Mouse (Mus musculus) hindbrain, embryonic 13.5 days (tissue): ENCODE results near the gene Kansl2. TPM values are rescaled to one million over a fixed set of nuclear protein-coding genes. Genes with fewer than 3 reads are reported as not detected.
"Not testable (repeated sequence)": the region's sequence is repeated elsewhere in the genome, so short reads cannot be mapped to it uniquely, and the experiment has no call there.

ENCODE experiments used
- ATAC-seq: fragments of 200-750 bp; cut with Nextera tagmentation; 2 replicates; pipeline ENCODE4 v1.8.0; 2017; ENCODE audit warnings: moderate TSS enrichment; ENCODE audit not compliant: low FRiP score
- H3K27ac ChIP-seq: fragments of 300-500 bp; sonication (generic); 2 replicates; pipeline ENCODE4 v1.5.1; 2015; ENCODE audit warnings: inconsistent platforms, mild to moderate bottlenecking, moderate library complexity
- H3K27me3 ChIP-seq: fragments of 300-500 bp; sonication (generic); 2 replicates; pipeline ENCODE4 v1.6.1; 2015; ENCODE audit warnings: mild to moderate bottlenecking, inconsistent platforms
- H3K36me3 ChIP-seq: fragments of 300-500 bp; sonication (generic); 2 replicates; pipeline ENCODE4 v1.6.1; 2015; ENCODE audit warnings: mild to moderate bottlenecking, inconsistent platforms
- H3K4me1 ChIP-seq: fragments of 300-500 bp; sonication (generic); replicated peaks from 2 replicates; pipeline ENCODE4 v1.6.1; 2015; ENCODE audit warnings: inconsistent platforms
- H3K4me2 ChIP-seq: fragments of 300-500 bp; sonication (generic); 2 replicates; pipeline ENCODE4 v1.6.1; 2015; ENCODE audit warnings: inconsistent platforms, mild to moderate bottlenecking, moderate library complexity
- H3K4me3 ChIP-seq: fragments of 300-500 bp; sonication (generic); 2 replicates; pipeline ENCODE4 v1.5.1; 2015; ENCODE audit warnings: mild to moderate bottlenecking, inconsistent platforms
- H3K9ac ChIP-seq: fragments of 300-500 bp; sonication (generic); 2 replicates; pipeline ENCODE4 v1.6.1; 2015; ENCODE audit warnings: mild to moderate bottlenecking, inconsistent platforms
- H3K9me3 ChIP-seq: fragments of 300-500 bp; sonication (generic); 2 replicates; pipeline ENCODE4 v1.6.1; 2016; ENCODE audit warnings: inconsistent platforms
- WGBS: fragments of 180-500 bp; shearing (Covaris S2); methylation state at CpG from one replicate; pipeline ENCODE4 v1.1.7; 2015; 5-methylcytosine and 5-hydroxymethylcytosine counted together
- polyA plus RNA-seq: library from polyadenylated mRNA; unstranded; fragments of >200 nt; fragmentation: Nextera tagmentation; extraction: Ambion mirVana; gene quantifications from 2 replicates; pipeline ENCODE4 v1.2.1, GENCODE M21; 2015

Gene Kansl2
- polyA plus RNA-seq, 1 experiment from 2014 or later: 131 TPM

- peaks cover 37% of the 10 kb centered on the region for H3K36me3 ChIP-seq
- peak overlapping the region; percentile 99 for H3K27ac ChIP-seq
- peaks cover 29% of the 10 kb centered on the region for H3K4me1 ChIP-seq
- peak overlapping the region; percentile 93 for H3K4me2 ChIP-seq
- peak overlapping the region; percentile 82 for H3K4me3 ChIP-seq
- under 1% methylated on average over 18 of the region's 18 CpGs for WGBS
- ATAC-seq: no peak
- no peaks in the 10 kb centered on the region for H3K9me3 ChIP-seq
- peak overlapping the region; percentile 90 for H3K9ac ChIP-seq
- H3K27me3 ChIP-seq: no peaks in the 10 kb centered on the region
Measured at GRCm38 (mm10) chr15:98533035-98533531, 981 bp downstream of the Kansl2 start.

GRCm38 (mm10) chr15:98532281-98532680 is 1.8 kb downstream of the Kansl2 start:
- no peak for ATAC-seq

DNA sequence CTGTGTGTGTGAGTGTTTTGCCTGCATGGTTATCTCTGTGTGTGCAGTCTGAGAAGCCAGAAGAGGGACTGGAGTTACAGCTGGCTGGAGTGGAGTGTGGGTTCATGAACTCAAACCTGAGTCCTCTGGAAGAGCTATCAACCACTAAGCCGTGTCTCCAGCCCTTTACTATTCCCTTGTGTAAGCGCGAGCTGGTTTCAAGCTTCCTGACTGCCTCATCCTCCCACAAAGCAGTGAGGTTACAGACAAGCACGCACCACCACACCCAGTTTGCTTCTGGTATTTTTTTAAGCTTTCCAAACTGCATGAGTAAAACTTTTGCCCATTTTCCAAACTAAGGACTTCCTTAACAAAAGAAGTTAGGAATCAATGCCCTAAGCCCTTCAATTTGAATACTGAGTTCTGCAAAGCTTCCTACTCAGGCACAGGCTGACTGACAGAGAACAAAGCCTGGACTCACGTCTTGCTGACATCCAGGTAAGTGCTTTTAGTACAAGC is 5.9 kb downstream of the Kansl2 start:
- Histone ChIP-seq H3K4me1 (peaks cover 40% of the 10 kb centered on the region), H3K36me3 (peaks cover 82% of the 10 kb centered on the region), H3K4me3 (no peak overlapping the region), H3K27me3 (no peaks in the 10 kb centered on the region), H3K9ac (no peak overlapping the region), H3K4me2 (no peak overlapping the region), H3K27ac (no peak overlapping the region), H3K9me3 (no peaks in the 10 kb centered on the region)
- 90% methylated on average over 5 of the region's 5 CpGs for WGBS
- no peak for ATAC-seq

More at GRCm38 (mm10) chr15:98532281-98532680, 1.8 kb downstream of the Kansl2 start:
- 37% methylated on average over 5 of the region's 5 CpGs for WGBS
- H3K9ac ChIP-seq: peak overlapping the region; percentile 90
- H3K27ac ChIP-seq: no peak overlapping the region
- peak overlapping the region; percentile 93 for H3K4me2 ChIP-seq
- H3K4me1 ChIP-seq: peaks cover 33% of the 10 kb centered on the region
- H3K9me3 ChIP-seq: no peaks in the 10 kb centered on the region
- H3K27me3 ChIP-seq: no peaks in the 10 kb centered on the region
- peak overlapping the region; percentile 82 for H3K4me3 ChIP-seq
- H3K36me3 ChIP-seq: peaks cover 45% of the 10 kb centered on the region

DNA sequence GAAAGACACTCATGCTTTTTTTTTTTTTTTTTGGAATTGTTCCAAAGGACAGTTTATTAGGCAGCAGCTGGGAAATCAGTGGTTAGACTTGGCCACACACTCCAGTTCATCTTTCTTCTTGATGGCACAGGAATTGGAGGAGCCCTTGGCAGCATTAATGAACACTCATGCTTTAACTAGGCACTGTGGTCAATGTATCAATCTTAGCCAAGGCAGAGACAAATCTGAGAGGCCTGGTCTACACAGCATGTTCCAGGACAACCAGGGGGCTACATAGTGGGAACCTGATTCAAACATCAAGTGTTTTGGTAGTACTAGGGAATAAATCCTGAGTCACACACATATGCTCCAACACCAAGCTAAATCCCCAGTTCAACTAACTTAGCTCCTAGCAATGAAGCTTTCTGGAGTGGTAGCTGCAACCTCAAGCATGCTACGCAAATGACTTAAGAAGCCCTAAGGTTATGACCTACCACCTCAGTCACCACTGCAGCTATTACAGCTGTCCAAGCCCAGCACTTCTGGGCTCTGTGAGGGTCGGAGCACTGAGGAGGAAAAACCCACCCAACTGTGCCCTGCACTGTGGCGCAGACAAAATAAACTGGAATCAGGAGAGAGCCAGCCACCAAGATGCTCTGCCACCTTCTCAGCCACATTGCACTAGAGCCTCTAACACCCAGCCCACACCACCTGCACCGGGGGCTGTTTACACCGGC is 6.8 kb downstream of the Kansl2 start:
- Histone ChIP-seq H3K27me3 (no peaks in the 10 kb centered on the region), H3K4me2 (no peak overlapping the region), H3K9me3 (no peaks in the 10 kb centered on the region), H3K4me3 (no peak overlapping the region), H3K36me3 (peaks cover 91% of the 10 kb centered on the region), H3K4me1 (peaks cover 32% of the 10 kb centered on the region), H3K27ac (no peak overlapping the region), H3K9ac (no peak overlapping the region)
- WGBS: 98% methylated on average over 5 of the region's 5 CpGs
- ATAC-seq: no peak

DNA sequence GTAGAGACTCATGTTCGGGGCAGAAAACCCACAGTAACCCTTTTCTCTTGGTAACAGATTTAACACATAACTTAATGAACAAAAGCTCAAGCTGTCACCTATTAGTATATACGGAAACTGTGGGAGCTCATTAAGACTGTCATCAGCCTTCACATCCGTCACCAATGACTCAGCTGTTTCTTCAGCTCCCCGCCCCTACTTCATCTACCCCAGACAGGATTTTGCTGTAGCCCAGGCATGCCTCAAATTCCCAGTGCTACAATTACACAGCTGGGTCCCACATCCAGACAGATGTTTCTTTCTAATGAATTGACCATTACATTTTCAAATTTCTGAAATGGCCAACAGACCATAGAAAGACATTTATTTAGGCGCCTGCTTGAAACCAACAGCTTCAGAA is 8.0 kb downstream of the Kansl2 start:
- H3K9ac ChIP-seq: no peak overlapping the region
- 0 out of 2 replicates have a peak overlapping the region, but pooled peaks have one; percentile 12 for H3K27ac ChIP-seq
- peaks cover 93% of the 10 kb centered on the region for H3K36me3 ChIP-seq
- peaks cover 21% of the 10 kb centered on the region for H3K4me1 ChIP-seq
- ATAC-seq: no peak
- no peak overlapping the region for H3K4me2 ChIP-seq
- no peaks in the 10 kb centered on the region for H3K27me3 ChIP-seq
- 48% methylated on average over 5 of the region's 5 CpGs for WGBS
- H3K9me3 ChIP-seq: no peaks in the 10 kb centered on the region
- no peak overlapping the region for H3K4me3 ChIP-seq

DNA sequence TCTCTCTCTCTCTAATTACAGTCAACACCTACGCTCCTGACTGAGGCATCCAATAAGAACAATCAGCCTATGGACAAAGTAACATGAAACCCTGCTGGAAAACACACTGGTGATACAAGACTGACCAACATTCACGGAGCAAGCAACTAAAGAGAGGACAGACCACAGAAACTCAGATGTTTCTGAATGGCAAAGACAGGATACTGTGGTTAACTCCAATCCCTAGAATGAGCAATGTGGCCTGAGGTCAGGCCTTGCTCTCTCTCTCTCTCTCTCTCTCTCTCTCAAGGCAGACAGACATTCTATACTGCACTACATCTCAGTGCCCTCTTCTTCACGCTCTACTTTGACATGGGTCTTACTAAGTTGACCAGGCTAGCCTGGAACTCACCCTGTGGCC is 12.8 kb downstream of the Kansl2 start:
- Histone ChIP-seq H3K9ac (no peak overlapping the region), H3K27me3 (no peaks in the 10 kb centered on the region), H3K27ac (no peak overlapping the region), H3K4me1 (0 out of 2 replicates have a peak, but pooled peaks cover 4% of the 10 kb centered on the region), H3K4me2 (no peak overlapping the region), H3K9me3 (no peaks in the 10 kb centered on the region), H3K36me3 (peaks cover 78% of the 10 kb centered on the region), H3K4me3 (no peak overlapping the region)
- 96% methylated on average over 3 of the region's 3 CpGs for WGBS
- no peak for ATAC-seq

DNA sequence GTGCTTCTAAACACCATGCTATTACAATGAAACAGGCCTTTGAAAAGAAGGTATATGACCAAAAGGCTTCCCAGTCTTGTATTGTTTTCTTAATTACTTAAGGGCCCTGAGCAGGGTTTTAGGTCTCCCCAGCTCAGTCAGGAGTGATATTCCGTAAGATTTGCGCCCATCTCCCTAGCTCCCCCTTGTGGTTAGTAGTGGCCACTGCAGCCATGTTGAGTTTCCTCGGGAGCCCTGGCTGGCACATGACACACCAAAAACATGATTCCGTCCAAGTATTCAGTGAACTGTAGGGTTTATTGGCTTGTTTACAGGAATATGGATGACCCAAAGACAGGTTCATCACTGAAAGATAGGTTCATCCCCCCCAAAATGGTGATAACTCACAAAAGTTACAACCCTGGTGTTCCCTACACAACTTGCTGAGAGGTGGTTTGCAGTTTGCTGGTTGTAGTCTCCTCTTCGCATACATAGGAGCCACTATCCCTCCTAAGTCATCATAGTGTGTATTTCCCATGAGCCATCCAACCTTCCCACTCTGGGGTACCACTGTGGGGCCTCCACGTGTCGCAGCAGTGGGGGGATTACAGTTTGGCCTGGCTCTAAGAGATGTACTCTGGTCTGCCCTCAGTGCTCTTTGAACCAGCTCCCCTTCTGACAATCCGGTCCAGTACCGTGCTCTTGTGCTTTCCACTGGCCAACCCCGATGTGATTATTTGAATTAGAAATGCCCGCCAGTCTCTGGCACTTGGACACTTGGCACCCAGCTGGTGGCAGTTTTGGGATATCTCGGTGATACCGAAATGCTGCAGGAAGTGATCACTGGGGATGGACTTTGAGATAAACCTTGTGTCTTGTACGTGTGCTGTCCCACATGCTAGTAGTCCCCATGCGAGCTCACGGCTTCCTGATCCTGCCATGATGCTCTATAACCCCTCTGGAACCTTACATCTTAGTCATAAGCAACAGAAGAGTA is 16.4 kb downstream of the Kansl2 start:
- Histone ChIP-seq H3K9ac (no peak overlapping the region), H3K27ac (no peak overlapping the region), H3K4me1 (no peaks in the 10 kb centered on the region), H3K4me2 (no peak overlapping the region), H3K27me3 (no peaks in the 10 kb centered on the region), H3K36me3 (peaks cover 55% of the 10 kb centered on the region), H3K9me3 (no peaks in the 10 kb centered on the region), H3K4me3 (no peak overlapping the region)
- ATAC-seq: no peak
- 70% methylated on average over 16 of the region's 16 CpGs for WGBS

DNA sequence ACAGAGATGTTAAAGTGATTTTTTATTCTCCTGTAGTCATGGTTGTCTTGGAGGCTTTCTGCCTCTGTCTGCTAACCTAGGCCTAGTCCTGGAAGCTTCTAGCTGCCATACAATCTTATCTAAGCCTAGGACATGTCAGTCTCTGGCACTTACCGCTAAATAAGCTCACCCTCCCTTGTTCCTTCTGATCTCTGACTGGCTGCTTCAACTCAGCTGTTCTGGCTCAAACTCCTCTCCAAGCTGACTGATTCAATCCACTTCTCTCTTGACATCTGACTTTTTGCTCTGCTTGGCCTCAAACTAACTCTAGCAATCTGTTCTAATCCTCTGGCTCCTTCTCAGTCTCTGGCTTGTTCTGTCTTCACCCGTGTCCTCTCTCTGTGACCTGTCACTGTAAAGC is 19.2 kb downstream of the Kansl2 start:
- H3K27ac ChIP-seq, H3K9me3 ChIP-seq, ATAC-seq, H3K4me1 ChIP-seq, H3K4me3 ChIP-seq, H3K9ac ChIP-seq, H3K4me2 ChIP-seq, H3K27me3 ChIP-seq: not testable (repeated sequence)
- 87% methylated on average over 2 of the region's 2 CpGs for WGBS
- peaks cover 30% of the 10 kb centered on the region for H3K36me3 ChIP-seq

- no peak overlapping the region for H3K4me3 ChIP-seq
- 89% methylated on average over 8 of the region's 8 CpGs for WGBS
- H3K27me3 ChIP-seq: no peaks in the 10 kb centered on the region
- no peak overlapping the region for H3K27ac ChIP-seq
- H3K4me2 ChIP-seq: no peak overlapping the region
- no peak for ATAC-seq
- H3K9me3 ChIP-seq: no peaks in the 10 kb centered on the region
- peaks cover 9% of the 10 kb centered on the region for H3K4me1 ChIP-seq
- H3K36me3 ChIP-seq: peaks cover 25% of the 10 kb centered on the region
- no peak overlapping the region for H3K9ac ChIP-seq
Measured at GRCm38 (mm10) chr15:98514146-98514545, 19.9 kb downstream of the Kansl2 start.

DNA sequence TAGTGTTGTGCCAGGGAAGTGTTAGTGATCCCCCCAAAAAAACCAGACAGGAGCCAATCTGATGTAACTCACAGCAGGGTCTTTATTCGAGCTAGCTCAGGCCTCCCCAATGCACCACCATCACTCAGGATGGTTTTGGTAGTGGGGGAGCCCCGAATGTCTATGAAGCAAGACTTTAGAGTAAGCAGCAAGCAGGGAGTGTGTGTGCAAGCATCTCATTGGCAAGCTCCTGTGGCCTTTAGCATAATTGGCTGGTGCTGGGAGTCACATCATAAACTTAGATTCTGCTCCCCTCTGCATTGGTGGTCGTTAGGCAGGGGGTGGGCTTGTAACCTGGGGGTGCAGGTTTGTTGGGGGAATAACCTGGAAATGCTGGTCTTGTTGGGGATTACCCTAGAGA is 20.4 kb downstream of the Kansl2 start:
- ATAC-seq, H3K27ac ChIP-seq, H3K4me3 ChIP-seq, H3K9me3 ChIP-seq, H3K27me3 ChIP-seq, H3K4me2 ChIP-seq, H3K4me1 ChIP-seq, H3K9ac ChIP-seq: not testable (repeated sequence)
- peaks cover 25% of the 10 kb centered on the region for H3K36me3 ChIP-seq
- WGBS: 79% methylated on average over 3 of the region's 3 CpGs

- no peak overlapping the region for H3K9ac ChIP-seq
- H3K4me2 ChIP-seq: no peak overlapping the region
- 47% methylated on average over 17 of the region's 17 CpGs for WGBS
- no peak for ATAC-seq
- no peaks in the 10 kb centered on the region for H3K27me3 ChIP-seq
- no peaks in the 10 kb centered on the region for H3K9me3 ChIP-seq
- H3K4me1 ChIP-seq: peaks cover 9% of the 10 kb centered on the region
- H3K36me3 ChIP-seq: peaks cover 18% of the 10 kb centered on the region
- H3K27ac ChIP-seq: no peak overlapping the region
- no peak overlapping the region for H3K4me3 ChIP-seq
Measured at GRCm38 (mm10) chr15:98512799-98513321, 21.2 kb downstream of the Kansl2 start.

DNA sequence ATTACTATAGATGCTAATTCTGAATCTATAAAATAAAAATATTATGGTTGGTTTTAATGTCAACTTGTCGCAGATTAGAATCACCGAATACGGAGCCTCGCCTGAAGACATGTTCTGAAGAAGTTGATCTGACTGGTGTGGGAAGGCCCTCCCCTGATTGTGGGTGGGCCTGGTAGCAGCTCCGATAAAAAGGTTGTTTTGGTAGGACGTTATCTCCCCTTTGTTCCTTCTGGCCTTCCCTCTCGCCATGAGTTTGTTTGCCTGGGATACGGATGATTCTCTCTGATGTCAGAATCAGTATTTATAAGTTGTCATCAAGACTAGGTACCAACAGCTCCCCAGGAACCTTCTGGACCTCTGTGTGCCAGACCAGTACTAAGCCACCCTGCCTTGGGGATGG is 21.8 kb downstream of the Kansl2 start:
- Histone ChIP-seq H3K27me3 (no peaks in the 10 kb centered on the region), H3K9me3 (no peaks in the 10 kb centered on the region), H3K4me2 (no peak overlapping the region), H3K4me3 (no peak overlapping the region), H3K4me1 (peaks cover 9% of the 10 kb centered on the region), H3K9ac (no peak overlapping the region), H3K36me3 (peaks cover 11% of the 10 kb centered on the region), H3K27ac (no peak overlapping the region)
- no peak for ATAC-seq
- WGBS: 55% methylated on average over 8 of the region's 8 CpGs
